Mouse (Mus musculus) cerebral cortex, adult 2 months (tissue): ENCODE measurements around the gene Olfr146.

Experiments
- WGBS: fragments of 180-500 bp; shearing (Covaris S2); methylation state at CpG from one replicate; pipeline ENCODE4 v1.1.7; 2018; 5-methylcytosine and 5-hydroxymethylcytosine counted together

Gene Olfr146

DNA sequence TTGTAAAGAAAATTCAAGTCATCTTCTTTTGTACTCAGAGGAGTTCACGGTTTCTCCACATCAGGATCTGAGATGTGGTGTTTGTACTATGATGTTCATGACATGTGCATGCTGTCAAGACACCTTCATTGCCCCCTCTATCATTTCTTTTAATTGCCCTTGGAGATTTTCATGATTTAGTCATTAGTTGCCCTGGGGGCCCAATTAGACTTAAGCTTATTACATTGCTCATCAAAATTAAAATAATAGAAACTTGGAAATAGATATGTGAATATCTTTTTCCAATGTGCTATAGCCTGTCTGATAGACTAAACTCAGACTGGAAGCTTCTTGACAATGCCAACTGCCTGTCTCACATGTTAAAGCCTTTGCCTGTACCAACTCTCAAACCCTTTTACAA, at the start of gene Olfr146:
Gene Olfr146, minus strand, starts transcription at position 101 of the 400 bp plus-strand sequence.
- WGBS = 83% methylated on average over 1 of the region's 1 CpGs

GRCm38 (mm10) chr9:39064851-39065250, 41.7 kb upstream of the Olfr146 start, which contains the start of gene Olfr937:
Gene Olfr937 (minus strand): TSS chr9:39064951.
- whole genome bisulfite sequencing = 81% methylated on average over 1 of the region's 1 CpGs

DNA sequence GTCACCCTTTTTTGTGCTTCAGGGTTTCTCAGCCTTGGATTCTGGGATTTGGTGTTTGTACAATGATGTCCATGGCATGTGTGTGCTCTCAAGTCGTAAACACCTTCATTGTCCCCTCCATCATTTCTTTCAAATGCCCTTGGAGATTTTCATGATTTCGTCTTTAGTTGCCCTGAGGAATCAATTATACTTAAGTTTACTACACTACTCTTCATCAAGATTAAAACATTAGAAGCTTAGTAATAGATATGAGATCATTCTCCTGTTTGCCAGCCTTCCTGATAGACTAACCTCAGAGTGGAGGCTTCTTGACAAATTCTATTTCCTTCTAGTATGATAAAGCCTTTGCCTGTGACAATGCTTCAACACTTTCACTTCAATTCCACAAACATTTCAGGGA, 23.6 kb downstream of the Olfr146 start, which contains the start of gene Olfr935:
Gene Olfr935, minus strand, starts transcription at position 101 of the 400 bp plus-strand sequence.
- 71% methylated on average over 2 of the region's 2 CpGs for WGBS

- WGBS = 85% methylated on average over 2 of the region's 2 CpGs
Measured at GRCm38 (mm10) chr9:38988215-38988614, 35.0 kb downstream of the Olfr146 start, which contains the start of gene Olfr934. Gene Olfr934 (minus strand): TSS chr9:38988315.

DNA sequence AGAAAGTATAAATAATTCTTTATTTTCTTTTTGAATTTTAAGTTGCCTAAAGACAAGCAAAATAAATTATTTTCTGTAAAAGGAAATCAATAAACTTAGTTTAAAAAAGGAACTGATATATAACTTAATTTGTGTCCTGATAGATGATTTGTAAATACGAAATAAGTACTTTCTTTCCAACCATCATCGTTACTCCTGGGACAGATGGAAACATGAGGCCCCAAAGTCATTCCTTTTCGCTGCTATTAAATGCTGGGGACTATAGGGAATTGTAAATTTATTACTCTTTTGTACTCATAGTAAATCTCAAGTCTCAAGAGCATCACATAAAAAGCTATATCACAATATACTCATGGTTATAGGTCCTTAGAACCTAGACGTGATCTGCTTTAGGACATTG, 51.2 kb downstream of the Olfr146 start, which contains the start of gene Olfr933:
Gene Olfr933, plus strand, starts transcription at position 301 of the 400 bp plus-strand sequence.
- WGBS = 81% methylated on average over 4 of the region's 4 CpGs
